Mouse (Mus musculus): ENCODE data around the gene Ddi2.

DNA sequence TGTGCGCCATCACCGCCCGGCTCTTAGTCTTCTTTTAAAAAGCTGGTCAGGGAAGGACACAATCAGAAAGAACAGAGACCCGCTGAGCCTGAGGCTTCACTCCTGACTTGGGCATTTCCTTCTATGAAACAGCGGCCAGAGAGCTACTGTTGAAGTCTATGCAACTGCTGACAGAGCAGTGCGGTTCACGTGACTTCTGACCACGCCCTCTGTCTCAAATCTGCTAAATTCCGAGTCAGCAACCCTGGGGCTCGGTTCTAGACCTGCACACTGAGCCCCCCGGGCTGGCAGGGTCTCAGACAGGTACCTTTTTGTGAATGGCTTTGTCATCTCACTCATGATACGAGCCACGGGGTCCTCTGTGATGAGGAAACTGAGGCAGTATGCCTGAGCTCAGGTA is 50.9 kb downstream of the Ddi2 start:
- TF ChIP-seq CTCF (IDR thresholded peaks at IDR 0.05; ENCODE audit: low read depth): no peak
- no peak for TF ChIP-seq EP300 (IDR thresholded peaks at IDR 0.05; ENCODE audit: low read depth)
